Mouse (Mus musculus): ENCODE measurements around the gene Lin7b.

DNA sequence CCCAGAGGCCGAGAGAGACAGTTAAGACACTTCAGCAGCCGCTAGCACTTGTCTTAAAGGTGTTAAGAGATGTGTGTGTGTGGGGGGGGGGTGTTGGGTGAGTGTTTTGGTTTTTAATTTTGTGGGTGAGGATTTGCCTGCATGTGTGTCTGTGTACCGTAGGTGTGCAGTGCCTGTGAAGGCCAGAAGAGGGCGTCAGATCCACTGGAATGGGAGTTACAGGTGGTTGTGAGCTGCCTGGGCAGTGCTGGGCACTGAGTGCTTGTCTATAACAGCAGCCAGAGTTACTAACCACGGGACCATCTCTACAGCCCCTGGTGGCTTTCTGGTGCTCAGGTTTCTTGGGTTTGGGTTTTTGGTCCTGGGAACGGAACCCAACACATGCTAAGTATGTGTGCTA, 38.9 kb downstream of the Lin7b start:
- no peak for TF ChIP-seq CTCF (IDR thresholded peaks at IDR 0.05; ENCODE audit: insufficient read depth, low read depth, low read length)
- TF ChIP-seq POLR2A (IDR thresholded peaks at IDR 0.05; ENCODE audit: insufficient read depth, low read depth, low read length): no peak

Data from olfactory bulb, adult 2 months (tissue).